Mouse (Mus musculus): ENCODE results near the gene Reg4. TPM values are rescaled to one million over a fixed set of nuclear protein-coding genes. Genes with fewer than 3 reads are reported as not detected.
A peak's percentile ranks its signal among the peaks of the same experiment; 100 is the strongest.

Reg4 gene
- polyA plus RNA-seq (2012; fragmentation: generic; extraction: Trizol), result not detected
- long read RNA-seq, experiment 1, result 0 reads
- long read RNA-seq, experiment 2, result 0 reads

DNA sequence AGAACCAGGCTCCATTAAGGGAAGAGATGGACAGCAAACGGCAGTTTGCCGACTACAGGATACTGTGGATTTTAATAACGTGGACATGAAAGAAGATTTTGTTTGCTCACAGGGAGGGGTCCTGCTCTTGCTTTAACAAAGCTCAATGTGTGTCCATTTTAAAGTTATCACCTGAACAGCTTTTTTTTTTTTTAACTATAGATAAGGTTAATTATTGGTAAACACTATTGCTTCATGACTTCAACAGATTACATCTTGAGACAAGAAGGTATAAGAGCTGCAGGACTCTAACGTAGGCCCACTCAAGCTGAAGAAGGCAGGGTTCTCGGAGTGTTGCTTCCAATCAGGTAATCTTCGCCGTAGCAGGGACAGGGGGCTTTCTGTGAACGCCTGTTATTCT lies at the start of gene Reg4:
Gene Reg4, plus strand, starts transcription at position 301 of the 400 bp plus-strand sequence.
- Histone ChIP-seq H3K27me3 (ENCODE audit: control insufficient read depth, insufficient read depth, insufficient read length) (no peaks in the 10 kb centered on the region), H3K79me2 (ENCODE audit: control insufficient read depth, insufficient read depth) (no peaks in the 10 kb centered on the region), H3K36me3 (ENCODE audit: control insufficient read depth, insufficient read depth) (no peaks in the 10 kb centered on the region), H3K4me3 (ENCODE audit: insufficient read depth, poor library complexity, severe bottlenecking) (no peak within 1 kb of the TSS), H3ac (ENCODE audit: control insufficient read depth, insufficient read length, low read depth) (no peak within 1 kb of the TSS), H3K79me3 (ENCODE audit: low read depth) (no peaks in the 10 kb centered on the region)
- TF ChIP-seq CEBPB (IDR thresholded peaks at IDR 0.05; ENCODE audit: low read depth) (no peak), CTCF (IDR thresholded peaks at IDR 0.05; ENCODE audit: control insufficient read depth, insufficient read depth, insufficient read length) (no peak), MYOD1 (IDR thresholded peaks at IDR 0.05; ENCODE audit: control insufficient read depth, insufficient read length, low read depth) (no peak), USF1 (IDR thresholded peaks at IDR 0.05; ENCODE audit: low read depth) (no peak), MYOG (IDR thresholded peaks at IDR 0.05; ENCODE audit: control insufficient read depth, extremely low read depth, insufficient read length) (no peak), MAX (IDR thresholded peaks at IDR 0.05) (no peak), FOSL1 (IDR thresholded peaks at IDR 0.05; ENCODE audit: insufficient read depth, low read length, poor library complexity, severe bottlenecking) (no peak)

- Histone ChIP-seq H3ac (ENCODE audit: control insufficient read depth, insufficient read length, low read depth) (no peak overlapping the region), H3K36me3 (ENCODE audit: control insufficient read depth, insufficient read depth) (no peaks in the 10 kb centered on the region), H3K27me3 (ENCODE audit: control insufficient read depth, insufficient read depth, insufficient read length) (peaks cover 4% of the 10 kb centered on the region), H3K79me3 (ENCODE audit: low read depth) (no peaks in the 10 kb centered on the region), H3K4me3 (ENCODE audit: insufficient read depth, poor library complexity, severe bottlenecking) (no peak overlapping the region), H3K79me2 (ENCODE audit: control insufficient read depth, insufficient read depth) (no peaks in the 10 kb centered on the region)
- TF ChIP-seq MAX (IDR thresholded peaks at IDR 0.05), result no peak
- TF ChIP-seq USF1 (IDR thresholded peaks at IDR 0.05; ENCODE audit: low read depth), result no peak
- no peak for TF ChIP-seq CEBPB (IDR thresholded peaks at IDR 0.05; ENCODE audit: low read depth)
- TF ChIP-seq MYOG (IDR thresholded peaks at IDR 0.05; ENCODE audit: control insufficient read depth, extremely low read depth, insufficient read length), result no peak
- no peak for TF ChIP-seq FOSL1 (IDR thresholded peaks at IDR 0.05; ENCODE audit: insufficient read depth, low read length, poor library complexity, severe bottlenecking)
- no peak for TF ChIP-seq MYOD1 (IDR thresholded peaks at IDR 0.05; ENCODE audit: control insufficient read depth, insufficient read length, low read depth)
- TF ChIP-seq CTCF (IDR thresholded peaks at IDR 0.05; ENCODE audit: control insufficient read depth, insufficient read depth, insufficient read length), result no peak
These were observed 43.6 kb upstream of the Reg4 start for GRCm38 (mm10) chr3:98178340-98178739.

DNA sequence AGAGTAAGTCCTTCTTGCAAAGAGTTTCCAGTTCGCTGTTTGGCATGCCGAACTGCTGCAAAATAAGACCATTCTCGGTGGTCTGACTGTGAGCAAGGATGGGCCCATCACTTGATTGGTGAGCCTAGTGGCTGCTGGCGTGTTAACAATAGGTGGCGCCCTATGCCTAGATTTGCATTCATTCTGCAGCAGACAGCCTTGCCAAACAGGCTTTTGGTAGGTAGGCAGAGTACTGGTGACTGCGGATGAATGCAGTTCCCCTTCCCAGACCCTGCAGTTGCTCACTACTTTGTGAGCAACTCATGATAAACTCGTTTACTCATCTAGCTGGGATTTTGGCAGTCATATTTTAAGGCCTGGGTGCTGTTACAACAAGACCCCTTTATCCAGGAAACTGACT lies 41.2 kb upstream of the Reg4 start:
- no peak overlapping the region for H3ac ChIP-seq (ENCODE audit: control insufficient read depth, insufficient read length, low read depth)
- TF ChIP-seq CTCF (IDR thresholded peaks at IDR 0.05; ENCODE audit: control insufficient read depth, insufficient read depth, insufficient read length) (peak; percentile 32), FOSL1 (IDR thresholded peaks at IDR 0.05; ENCODE audit: insufficient read depth, low read length, poor library complexity, severe bottlenecking) (no peak)
- H3K27me3 ChIP-seq (ENCODE audit: control insufficient read depth, insufficient read depth, insufficient read length), result peaks cover 9% of the 10 kb centered on the region
- H3K36me3 ChIP-seq (ENCODE audit: control insufficient read depth, insufficient read depth), result no peaks in the 10 kb centered on the region
- no peaks in the 10 kb centered on the region for H3K79me3 ChIP-seq (ENCODE audit: low read depth)
- no peak overlapping the region for H3K4me3 ChIP-seq (ENCODE audit: insufficient read depth, poor library complexity, severe bottlenecking)
- no peaks in the 10 kb centered on the region for H3K79me2 ChIP-seq (ENCODE audit: control insufficient read depth, insufficient read depth)

DNA sequence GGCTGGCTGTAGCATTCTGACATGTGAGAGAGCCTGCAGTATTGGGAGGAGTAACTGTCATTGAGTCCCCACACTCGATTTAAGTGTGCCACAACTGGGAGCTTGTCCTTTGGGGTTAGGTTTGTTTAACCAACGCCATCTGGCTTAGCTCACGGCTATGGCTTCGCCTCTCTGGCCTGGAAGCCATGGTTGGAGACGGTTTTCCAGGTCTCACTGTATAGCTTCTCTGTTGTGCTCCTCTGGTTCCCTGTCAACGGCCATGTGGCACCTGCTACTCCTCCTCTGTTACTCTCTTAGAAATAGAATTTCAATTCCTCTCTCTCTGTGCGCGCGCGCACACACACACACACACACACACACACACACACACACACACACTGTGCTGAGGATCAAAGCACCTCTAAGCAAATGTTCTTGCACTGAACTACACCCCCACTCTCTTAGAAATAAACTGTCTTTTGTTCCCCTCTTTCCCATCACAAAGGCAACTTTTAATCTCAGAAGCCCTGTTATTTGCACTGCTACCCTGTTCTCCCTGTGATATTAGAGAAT lies 36.7 kb upstream of the Reg4 start:
- Histone ChIP-seq H3K79me2 (ENCODE audit: control insufficient read depth, insufficient read depth) (no peaks in the 10 kb centered on the region), H3K4me3 (ENCODE audit: insufficient read depth, poor library complexity, severe bottlenecking) (no peak overlapping the region), H3ac (ENCODE audit: control insufficient read depth, insufficient read length, low read depth) (no peak overlapping the region), H3K36me3 (ENCODE audit: control insufficient read depth, insufficient read depth) (no peaks in the 10 kb centered on the region), H3K79me3 (ENCODE audit: low read depth) (no peaks in the 10 kb centered on the region), H3K27me3 (ENCODE audit: control insufficient read depth, insufficient read depth, insufficient read length) (peaks cover 5% of the 10 kb centered on the region)
- TF ChIP-seq MYOD1 (IDR thresholded peaks at IDR 0.05; ENCODE audit: control insufficient read depth, insufficient read length, low read depth) (no peak), CEBPB (IDR thresholded peaks at IDR 0.05; ENCODE audit: low read depth) (no peak), FOSL1 (IDR thresholded peaks at IDR 0.05; ENCODE audit: insufficient read depth, low read length, poor library complexity, severe bottlenecking) (no peak), MYOG (IDR thresholded peaks at IDR 0.05; ENCODE audit: control insufficient read depth, extremely low read depth, insufficient read length) (no peak), MAX (IDR thresholded peaks at IDR 0.05) (no peak), CTCF (IDR thresholded peaks at IDR 0.05; ENCODE audit: control insufficient read depth, insufficient read depth, insufficient read length) (no peak), USF1 (IDR thresholded peaks at IDR 0.05; ENCODE audit: low read depth) (no peak)

- Histone ChIP-seq H3K79me3 (ENCODE audit: low read depth) (no peaks in the 10 kb centered on the region), H3K36me3 (ENCODE audit: control insufficient read depth, insufficient read depth) (no peaks in the 10 kb centered on the region), H3ac (ENCODE audit: control insufficient read depth, insufficient read length, low read depth) (no peak overlapping the region), H3K4me3 (ENCODE audit: insufficient read depth, poor library complexity, severe bottlenecking) (no peak overlapping the region), H3K27me3 (ENCODE audit: control insufficient read depth, insufficient read depth, insufficient read length) (peaks cover 5% of the 10 kb centered on the region), H3K79me2 (ENCODE audit: control insufficient read depth, insufficient read depth) (no peaks in the 10 kb centered on the region)
- no peak for TF ChIP-seq USF1 (IDR thresholded peaks at IDR 0.05; ENCODE audit: low read depth)
These were observed 34.2 kb upstream of the Reg4 start for GRCm38 (mm10) chr3:98187777-98188176.

GRCm38 (mm10) chr3:98197711-98198532 lies 24.0 kb upstream of the Reg4 start:
- no peaks in the 10 kb centered on the region for H3K79me3 ChIP-seq (ENCODE audit: low read depth)
- H3K4me3 ChIP-seq (ENCODE audit: insufficient read depth, poor library complexity, severe bottlenecking), result no peak overlapping the region
- H3K27me3 ChIP-seq (ENCODE audit: control insufficient read depth, insufficient read depth, insufficient read length), result peaks cover 6% of the 10 kb centered on the region
- TF ChIP-seq MYOD1 (IDR thresholded peaks at IDR 0.05; ENCODE audit: control insufficient read depth, insufficient read length, low read depth) (no peak), USF1 (IDR thresholded peaks at IDR 0.05; ENCODE audit: low read depth) (no peak), CEBPB (IDR thresholded peaks at IDR 0.05; ENCODE audit: low read depth) (no peak), CTCF (IDR thresholded peaks at IDR 0.05; ENCODE audit: control insufficient read depth, insufficient read depth, insufficient read length) (no peak), MAX (IDR thresholded peaks at IDR 0.05) (no peak)
- H3K36me3 ChIP-seq (ENCODE audit: control insufficient read depth, insufficient read depth), result no peaks in the 10 kb centered on the region
- no peak overlapping the region for H3ac ChIP-seq (ENCODE audit: control insufficient read depth, insufficient read length, low read depth)
- no peaks in the 10 kb centered on the region for H3K79me2 ChIP-seq (ENCODE audit: control insufficient read depth, insufficient read depth)
